Mouse (Mus musculus): Measurements from ENCODE around the gene H2-DMb2. TPM values are rescaled to one million over a fixed set of nuclear protein-coding genes. Genes with fewer than 3 reads are reported as not detected.
"Not testable (repeated sequence)": the region's sequence is repeated elsewhere in the genome, so short reads cannot be mapped to it uniquely, and the experiment has no call there.

The H2-DMb2 gene
- polyA plus RNA-seq, 1 experiment from 2014 or later: not detected

GRCm38 (mm10) chr17:34141448-34141847, 1.7 kb upstream of the H2-DMb2 start:
- peaks cover 51% of the 10 kb centered on the region for H3K27me3 ChIP-seq
- H3K4me3 ChIP-seq: no peak overlapping the region
- H3K36me3 ChIP-seq: no peaks in the 10 kb centered on the region
- 58% methylated on average over 4 of the region's 4 CpGs for WGBS
- H3K4me1 ChIP-seq: peaks cover 20% of the 10 kb centered on the region
- no peak for ATAC-seq (ENCODE audit: low FRiP score)
- H3K4me2 ChIP-seq (replicated peaks): no peak overlapping the region
- H3K9ac ChIP-seq: no peak overlapping the region
- no peak overlapping the region for H3K27ac ChIP-seq
- H3K9me3 ChIP-seq (replicated peaks): no peaks in the 10 kb centered on the region

GRCm38 (mm10) chr17:34142456-34143010, 574 bp upstream of the H2-DMb2 start:
- H3K4me3 ChIP-seq: no peak overlapping the region
- no peak overlapping the region for H3K9ac ChIP-seq
- H3K27me3 ChIP-seq: peaks cover 40% of the 10 kb centered on the region
- no peak overlapping the region for H3K4me2 ChIP-seq (replicated peaks)
- WGBS: 74% methylated on average over 7 of the region's 7 CpGs
- ATAC-seq (ENCODE audit: low FRiP score): no peak
- no peaks in the 10 kb centered on the region for H3K36me3 ChIP-seq
- no peaks in the 10 kb centered on the region for H3K9me3 ChIP-seq (replicated peaks)
- peaks cover 20% of the 10 kb centered on the region for H3K4me1 ChIP-seq
- H3K27ac ChIP-seq: no peak overlapping the region

GRCm38 (mm10) chr17:34143461-34143860, 354 bp downstream of the H2-DMb2 start:
- Histone ChIP-seq H3K9me3 (replicated peaks) (no peaks in the 10 kb centered on the region), H3K27ac (no peak overlapping the region), H3K36me3 (no peaks in the 10 kb centered on the region), H3K4me2 (replicated peaks) (no peak overlapping the region), H3K4me3 (no peak overlapping the region), H3K27me3 (peaks cover 31% of the 10 kb centered on the region), H3K9ac (no peak overlapping the region), H3K4me1 (peaks cover 20% of the 10 kb centered on the region)
- no peak for ATAC-seq (ENCODE audit: low FRiP score)
- 65% methylated on average over 5 of the region's 5 CpGs for WGBS

GRCm38 (mm10) chr17:34144221-34144620, 1.1 kb downstream of the H2-DMb2 start:
- not testable (repeated sequence) for H3K27ac ChIP-seq; H3K4me2 ChIP-seq (replicated peaks); H3K4me3 ChIP-seq; ATAC-seq (ENCODE audit: low FRiP score); H3K9me3 ChIP-seq (replicated peaks); H3K36me3 ChIP-seq; H3K9ac ChIP-seq
- 88% methylated on average over 4 of the region's 4 CpGs for WGBS
- peaks cover 23% of the 10 kb centered on the region for H3K27me3 ChIP-seq
- peaks cover 17% of the 10 kb centered on the region for H3K4me1 ChIP-seq

GRCm38 (mm10) chr17:34144960-34145371, 1.9 kb downstream of the H2-DMb2 start:
- Histone ChIP-seq H3K9me3 (replicated peaks) (no peaks in the 10 kb centered on the region), H3K4me2 (replicated peaks) (no peak overlapping the region), H3K36me3 (no peaks in the 10 kb centered on the region), H3K4me3 (no peak overlapping the region), H3K27ac (no peak overlapping the region), H3K27me3 (peaks cover 16% of the 10 kb centered on the region), H3K9ac (no peak overlapping the region), H3K4me1 (peaks cover 9% of the 10 kb centered on the region)
- 78% methylated on average over 3 of the region's 3 CpGs for WGBS
- ATAC-seq (ENCODE audit: low FRiP score): no peak

- 61% methylated on average over 4 of the region's 4 CpGs for WGBS
- ATAC-seq (ENCODE audit: low FRiP score): no peak
- Histone ChIP-seq H3K4me2 (replicated peaks) (no peak within 1 kb of the TSS), H3K27ac (no peak within 1 kb of the TSS), H3K9ac (no peak within 1 kb of the TSS), H3K9me3 (replicated peaks) (no peaks in the 10 kb centered on the region), H3K4me1 (no peaks in the 10 kb centered on the region), H3K36me3 (no peaks in the 10 kb centered on the region), H3K4me3 (no peak within 1 kb of the TSS), H3K27me3 (no peaks in the 10 kb centered on the region)
Measured at GRCm38 (mm10) chr17:34152923-34153322, 9.8 kb downstream of the H2-DMb2 start, which contains the start of gene H2-DMb1. Gene H2-DMb1, plus strand, starts transcription at chr17:34153072.

GRCm38 (mm10) chr17:34155534-34155933, 12.4 kb downstream of the H2-DMb2 start:
- no peaks in the 10 kb centered on the region for H3K36me3 ChIP-seq
- H3K4me1 ChIP-seq: no peaks in the 10 kb centered on the region
- WGBS: 60% methylated on average over 5 of the region's 5 CpGs
- H3K9me3 ChIP-seq (replicated peaks): no peaks in the 10 kb centered on the region; the same call in 1 of the 2 replicates
- no peak overlapping the region for H3K27ac ChIP-seq
- H3K4me2 ChIP-seq (replicated peaks): no peak overlapping the region
- no peak overlapping the region for H3K4me3 ChIP-seq
- no peaks in the 10 kb centered on the region for H3K27me3 ChIP-seq
- H3K9ac ChIP-seq: no peak overlapping the region
- ATAC-seq (ENCODE audit: low FRiP score): no peak

GRCm38 (mm10) chr17:34164202-34164895, 21.2 kb downstream of the H2-DMb2 start:
- Histone ChIP-seq H3K4me3 (no peak overlapping the region), H3K27ac (no peak overlapping the region), H3K36me3 (no peaks in the 10 kb centered on the region), H3K4me1 (no peaks in the 10 kb centered on the region), H3K9ac (no peak overlapping the region), H3K4me2 (replicated peaks) (no peak overlapping the region), H3K9me3 (replicated peaks) (no peaks in the 10 kb centered on the region; the same call in none of the 2 replicates), H3K27me3 (peaks cover 8% of the 10 kb centered on the region; the same call in 1 of the 2 replicates)
- WGBS: 44% methylated on average over 9 of the region's 9 CpGs
- ATAC-seq (ENCODE audit: low FRiP score): no peak

GRCm38 (mm10) chr17:34165033-34165730, 22.1 kb downstream of the H2-DMb2 start:
- 83% methylated on average over 6 of the region's 6 CpGs for WGBS

GRCm38 (mm10) chr17:34169279-34169678, 26.2 kb downstream of the H2-DMb2 start:
- H3K9ac ChIP-seq: no peak overlapping the region
- no peak overlapping the region for H3K4me2 ChIP-seq (replicated peaks)
- no peak overlapping the region for H3K4me3 ChIP-seq
- H3K9me3 ChIP-seq (replicated peaks): no peaks in the 10 kb centered on the region
- H3K4me1 ChIP-seq: no peaks in the 10 kb centered on the region
- H3K36me3 ChIP-seq: no peaks in the 10 kb centered on the region
- H3K27ac ChIP-seq: no peak overlapping the region
- no peak for ATAC-seq (ENCODE audit: low FRiP score)
- peaks cover 5% of the 10 kb centered on the region; the same call in 1 of the 2 replicates for H3K27me3 ChIP-seq
- WGBS: 0% methylated on average over 2 of the region's 2 CpGs

More at GRCm38 (mm10) chr17:34165033-34165730, 22.1 kb downstream of the H2-DMb2 start:
- no peaks in the 10 kb centered on the region; the same call in none of the 2 replicates for H3K9me3 ChIP-seq (replicated peaks)
- no peaks in the 10 kb centered on the region for H3K4me1 ChIP-seq
- no peak overlapping the region for H3K4me2 ChIP-seq (replicated peaks)
- H3K4me3 ChIP-seq: no peak overlapping the region
- no peak overlapping the region for H3K9ac ChIP-seq
- no peaks in the 10 kb centered on the region for H3K36me3 ChIP-seq
- no peak for ATAC-seq (ENCODE audit: low FRiP score)
- H3K27ac ChIP-seq: no peak overlapping the region
- H3K27me3 ChIP-seq: peaks cover 8% of the 10 kb centered on the region; the same call in 1 of the 2 replicates

- WGBS: 26% methylated on average over 4 of the region's 4 CpGs
- Histone ChIP-seq H3K4me3 (no peak overlapping the region), H3K9ac (no peak overlapping the region), H3K4me1 (no peaks in the 10 kb centered on the region), H3K27ac (no peak overlapping the region), H3K27me3 (peaks cover 9% of the 10 kb centered on the region; the same call in 1 of the 2 replicates), H3K4me2 (replicated peaks) (no peak overlapping the region), H3K36me3 (no peaks in the 10 kb centered on the region), H3K9me3 (replicated peaks) (no peaks in the 10 kb centered on the region)
- ATAC-seq (ENCODE audit: low FRiP score): no peak
Measured at GRCm38 (mm10) chr17:34170487-34170876, 27.4 kb downstream of the H2-DMb2 start.

GRCm38 (mm10) chr17:34170877-34171498, 27.9 kb downstream of the H2-DMb2 start:
- no peaks in the 10 kb centered on the region for H3K4me1 ChIP-seq
- 44% methylated on average over 13 of the region's 13 CpGs for WGBS
- no peak overlapping the region for H3K27ac ChIP-seq
- H3K4me2 ChIP-seq (replicated peaks): no peak overlapping the region
- H3K27me3 ChIP-seq: peaks cover 9% of the 10 kb centered on the region; the same call in 1 of the 2 replicates
- no peak overlapping the region for H3K4me3 ChIP-seq
- no peaks in the 10 kb centered on the region for H3K9me3 ChIP-seq (replicated peaks)
- no peaks in the 10 kb centered on the region for H3K36me3 ChIP-seq
- no peak overlapping the region for H3K9ac ChIP-seq
- ATAC-seq (ENCODE audit: low FRiP score): no peak
